Mouse (Mus musculus) olfactory bulb, adult 2 months (tissue): ENCODE data around the gene Mus81.

Experiments
- CTCF ChIP-seq: fragments of 200-500 bp; IDR thresholded peaks from 2 replicates; pipeline ENCODE4 v1.5.1; 2012; ENCODE audit warnings: low read depth, mild to moderate bottlenecking, low read length, moderate library complexity; ENCODE audit not compliant: insufficient read depth
- POLR2A ChIP-seq: fragments of 200-500 bp; IDR thresholded peaks from 2 replicates; pipeline ENCODE4 v1.6.1; 2012; ENCODE audit warnings: mild to moderate bottlenecking, low read depth, low read length, moderate library complexity; ENCODE audit not compliant: insufficient read depth

- no peak for TF ChIP-seq CTCF
- no peak for TF ChIP-seq POLR2A
These were observed 43.2 kb downstream of the Mus81 start for GRCm38 (mm10) chr19:5444954-5445353.
